Mouse (Mus musculus) ovary, postnatal 36 days (tissue): ENCODE measurements around the gene Gypa.

ENCODE experiments used
- DNase-seq: peaks from one replicate; pipeline ENCODE4 v3.0.0; 2022; ENCODE audit warnings: low spot score, mixed read lengths

Gene Gypa

DNA sequence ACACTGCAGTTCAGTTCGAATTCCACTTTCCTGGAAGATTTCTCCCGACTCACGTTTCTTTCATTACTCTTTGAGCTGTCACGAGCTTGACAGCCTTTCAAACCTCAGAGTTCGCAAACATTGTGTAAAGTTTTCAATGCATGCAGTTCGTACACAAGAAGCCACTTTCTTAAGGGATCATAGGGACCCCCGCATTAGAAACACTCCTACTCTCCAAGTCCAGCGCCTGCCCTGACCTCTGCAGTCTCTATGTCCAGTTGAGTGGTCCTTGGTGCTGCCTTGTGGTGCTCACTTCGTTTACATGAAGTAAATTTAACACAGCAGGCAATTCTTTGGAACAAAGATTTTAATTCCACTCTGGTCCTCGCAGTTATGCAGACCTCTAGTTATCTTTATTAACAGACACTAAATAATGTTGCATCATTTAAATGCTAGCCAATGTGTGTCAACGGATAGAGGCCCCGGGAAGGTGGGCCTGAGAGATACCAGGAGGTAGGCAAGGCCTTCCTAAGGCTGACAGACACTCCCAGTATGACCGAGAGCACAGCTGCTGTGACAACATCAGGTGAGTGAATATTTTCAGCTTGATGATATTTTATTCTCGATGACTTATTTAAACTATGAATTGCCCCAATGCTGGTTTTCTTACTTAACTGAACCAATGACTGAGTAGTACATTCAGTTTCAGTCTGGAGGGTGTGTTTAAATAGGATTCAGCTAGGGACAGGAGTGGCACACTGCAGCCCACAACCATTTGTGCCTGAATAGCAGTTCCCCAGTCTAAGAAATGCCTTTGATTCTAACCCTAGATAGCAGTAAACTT lies at the start of gene Gypa:
Gene Gypa (plus strand): TSS at position 259 of the 823 bp plus-strand sequence.
- no peak for DNase-seq

DNA sequence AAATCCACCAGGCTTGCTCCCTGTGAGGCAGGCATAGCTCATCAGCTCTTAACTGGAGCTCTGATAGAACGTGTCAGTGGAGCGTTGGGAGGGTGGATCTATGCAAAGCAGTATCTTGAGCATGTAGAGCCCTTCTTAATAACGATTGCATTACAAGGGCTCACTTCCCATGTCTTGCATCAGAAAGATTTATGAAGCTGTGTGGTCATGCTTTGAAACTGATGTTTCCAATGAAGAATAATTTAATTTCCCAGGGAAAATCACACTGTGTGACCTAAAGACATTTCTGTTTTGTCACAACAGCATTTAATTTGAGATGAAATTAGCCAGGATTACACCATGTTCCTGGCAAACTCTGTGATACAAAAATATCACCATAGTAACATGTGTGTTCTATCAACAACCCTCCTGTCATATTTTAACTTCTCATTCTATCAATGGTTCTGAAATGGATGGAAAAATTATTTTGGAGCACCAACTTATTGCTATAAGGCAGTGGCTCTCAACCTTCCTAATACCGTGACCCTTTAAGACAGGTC lies 49.0 kb upstream of the Gypa start:
- no peak for DNase-seq

DNA sequence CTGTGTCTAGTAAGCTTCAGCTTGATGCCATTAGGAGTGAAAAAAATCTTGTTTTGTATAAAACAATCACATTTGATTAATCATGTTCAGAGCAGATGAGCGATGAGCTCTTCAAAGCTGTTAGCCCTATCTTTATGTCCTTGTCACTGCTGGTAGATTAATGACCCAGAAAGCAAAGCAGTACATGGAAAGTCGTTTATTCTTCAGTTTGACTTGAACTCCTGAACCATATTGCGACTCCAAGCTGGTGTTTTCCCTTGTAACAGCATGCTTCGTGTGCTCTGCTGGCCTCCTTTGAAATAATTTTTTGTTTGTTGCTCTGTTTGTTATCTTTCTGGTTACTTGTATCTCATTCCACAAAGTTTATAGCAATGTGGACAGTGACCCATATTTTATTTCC lies 46.4 kb upstream of the Gypa start:
- DNase-seq = no peak

DNA sequence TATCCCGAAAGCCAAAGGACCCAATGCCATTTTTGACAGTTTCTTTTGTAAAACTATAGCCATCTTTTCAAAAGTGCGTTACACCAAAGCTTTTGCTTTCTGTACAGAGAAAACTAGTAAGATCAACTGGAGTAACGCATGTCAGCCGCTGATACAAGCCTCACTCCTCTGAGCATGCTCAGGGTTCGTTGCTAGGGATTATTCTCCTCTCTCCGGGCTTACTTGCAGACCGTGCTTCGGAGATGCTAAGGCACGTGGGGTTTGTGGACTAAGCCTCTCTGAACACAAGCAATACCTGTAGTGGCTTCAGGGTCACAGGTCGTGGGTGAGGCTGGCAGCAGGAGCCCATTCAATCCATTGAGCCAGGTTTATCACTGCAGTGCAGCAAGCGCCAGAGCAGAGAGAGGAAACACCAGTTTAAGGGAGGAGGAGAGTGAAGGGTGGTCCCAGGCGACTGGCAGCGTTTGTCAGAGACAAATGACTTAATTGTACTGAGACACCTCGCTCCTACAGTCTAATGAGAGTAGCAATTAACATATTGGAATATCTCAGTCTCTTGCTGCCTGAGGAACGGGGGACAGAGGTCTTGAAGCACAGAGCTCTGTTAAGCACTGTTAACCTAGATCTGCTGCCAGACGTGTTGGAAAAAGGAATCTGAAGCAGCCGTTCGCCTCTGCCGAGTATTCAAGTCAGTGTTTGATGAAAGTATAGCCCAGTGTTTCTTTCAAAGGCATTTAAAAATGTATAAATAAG lies 41.5 kb upstream of the Gypa start:
- no peak for DNase-seq

DNA sequence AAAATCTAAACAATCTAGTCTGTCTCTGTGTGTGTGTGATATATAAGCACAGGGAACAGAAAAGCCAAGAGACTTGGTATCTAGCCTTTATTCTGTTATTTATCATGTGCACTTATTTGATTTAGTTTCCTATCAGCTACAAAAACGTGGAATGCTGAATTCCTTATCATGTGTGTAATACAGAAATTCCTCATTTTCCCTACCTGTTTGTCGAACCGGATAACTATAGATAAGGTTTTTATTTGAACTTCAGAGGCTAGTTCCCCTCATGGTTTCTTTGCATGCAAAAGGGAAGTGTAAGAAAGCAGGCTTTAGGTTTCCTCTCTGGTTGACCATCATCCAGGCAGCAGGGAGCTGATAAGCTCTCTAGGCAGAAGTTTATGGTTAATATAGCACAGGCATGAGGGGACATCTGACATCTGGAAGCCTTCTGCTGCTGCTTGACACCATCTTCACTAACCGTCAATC lies 30.1 kb upstream of the Gypa start:
- DNase-seq = no peak

DNA sequence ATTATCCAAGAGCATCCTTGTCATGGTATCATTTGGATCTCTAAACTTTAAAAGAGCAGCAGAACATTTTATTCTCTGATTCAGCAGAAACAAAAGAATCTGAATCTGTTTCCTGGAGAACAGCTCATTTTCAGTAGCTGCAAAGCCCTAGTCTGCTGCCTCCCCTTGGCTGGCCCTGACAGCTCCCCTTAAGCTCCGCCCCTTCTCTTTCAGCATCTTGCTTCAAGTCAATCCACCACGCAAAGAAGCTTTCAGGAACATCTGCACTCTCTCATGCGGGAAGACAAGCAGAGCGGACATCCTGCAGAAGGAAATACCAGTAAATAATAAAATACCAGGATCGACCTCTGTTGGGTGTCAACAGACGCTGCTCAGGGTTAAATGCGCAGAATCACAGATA lies 18.6 kb upstream of the Gypa start:
- no peak for DNase-seq

DNA sequence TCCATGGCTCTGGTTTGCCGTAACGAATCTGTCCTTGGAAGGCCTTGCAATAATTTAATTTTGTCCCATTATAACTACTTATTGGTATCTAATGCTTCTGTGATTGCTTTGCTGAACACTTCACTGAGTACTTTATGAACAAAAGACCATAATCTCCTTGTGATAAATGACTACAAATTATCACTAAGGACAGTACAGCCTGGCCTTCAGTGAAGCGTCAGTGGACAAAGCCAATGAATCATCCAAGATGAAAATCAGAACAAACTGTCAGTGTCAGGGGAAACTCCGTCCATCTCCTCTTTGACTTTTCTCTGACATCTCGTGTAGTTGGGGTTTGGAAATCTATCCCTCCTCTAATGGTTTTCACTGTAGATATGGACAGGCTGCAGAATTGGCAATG lies 15.4 kb upstream of the Gypa start:
- DNase-seq = no peak

DNA sequence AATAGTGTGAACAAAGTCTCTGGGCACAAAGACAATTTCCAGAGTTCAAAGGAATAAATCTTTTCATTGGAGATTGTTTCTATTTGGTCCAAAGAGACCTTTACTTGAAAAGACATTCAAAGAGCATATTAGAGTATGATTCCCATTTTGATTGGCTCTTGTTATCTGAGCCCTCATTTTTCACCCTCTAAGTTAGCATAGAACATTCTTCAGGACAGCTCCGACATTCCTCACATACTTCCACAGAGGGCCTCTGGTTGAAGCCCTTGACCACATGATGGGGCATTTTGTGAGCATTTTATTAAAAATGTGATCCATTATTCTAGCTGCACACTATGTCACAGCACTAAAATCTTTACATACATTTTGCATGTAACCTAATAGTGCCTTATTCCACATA lies 14.5 kb upstream of the Gypa start:
- DNase-seq = no peak

DNA sequence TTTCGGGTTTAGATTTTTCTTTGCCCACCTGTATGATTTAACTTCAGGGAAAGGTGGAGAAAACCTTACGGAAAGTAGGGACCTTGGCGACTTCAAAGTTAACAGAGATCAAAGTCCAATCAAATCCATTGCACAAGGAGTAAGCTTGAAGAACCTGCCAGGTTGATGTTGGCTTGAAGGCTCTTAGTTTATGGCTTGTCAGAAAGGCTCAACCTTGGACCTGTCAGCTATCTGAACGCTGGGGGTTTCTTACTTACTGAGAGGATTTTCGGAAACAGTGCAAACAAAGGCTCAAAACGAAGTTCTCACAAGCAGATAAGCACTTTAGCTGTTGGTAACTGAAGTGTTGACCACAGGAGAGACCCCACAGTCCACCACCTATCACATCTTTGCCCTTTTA lies 11.4 kb upstream of the Gypa start:
- no peak for DNase-seq

DNA sequence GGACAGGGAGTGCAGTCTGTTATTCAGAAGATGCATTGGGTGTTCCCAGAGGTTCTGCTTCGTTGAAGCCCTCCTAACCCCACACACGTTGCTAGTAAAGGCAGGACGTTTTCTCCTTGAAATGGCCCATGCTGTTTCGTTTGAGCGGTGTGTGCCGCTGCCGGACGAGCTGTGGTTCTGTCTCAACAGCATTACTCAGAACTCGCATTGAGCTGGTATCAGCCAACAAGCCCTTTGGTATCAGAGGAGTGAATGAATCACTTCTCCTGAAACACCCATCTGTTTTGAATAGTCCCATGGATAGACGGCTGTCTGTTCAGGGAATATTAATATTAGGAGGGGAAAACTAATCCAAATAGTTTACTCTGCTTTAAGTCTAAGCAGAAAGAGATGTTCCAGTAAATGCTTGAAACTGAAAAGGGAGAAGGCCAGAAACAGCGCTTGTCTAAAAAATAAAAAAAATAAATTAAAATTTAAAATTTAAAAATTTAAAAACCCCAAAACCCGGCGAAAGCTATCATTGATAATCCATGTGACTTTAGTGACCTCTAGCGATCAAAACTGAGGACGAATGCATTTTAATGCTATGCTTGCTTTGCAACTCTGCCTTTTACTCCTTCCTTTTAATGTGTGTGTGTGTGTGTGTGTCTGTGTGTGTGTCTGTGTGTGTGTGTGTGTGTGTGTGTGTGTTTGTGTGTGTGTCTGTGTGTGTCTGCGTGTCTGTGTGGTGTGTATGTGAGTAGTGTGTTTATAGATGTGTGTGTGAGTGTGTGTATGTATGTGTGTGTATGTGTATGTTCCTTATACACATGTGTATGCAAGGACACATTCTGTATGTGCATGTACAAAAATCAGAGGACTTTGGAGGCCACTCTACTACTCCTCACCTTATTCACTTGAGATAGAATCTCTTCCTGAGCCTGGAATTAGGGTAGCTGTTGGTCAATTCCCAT lies 10.5 kb upstream of the Gypa start:
- peak; percentile 6 for DNase-seq

DNA sequence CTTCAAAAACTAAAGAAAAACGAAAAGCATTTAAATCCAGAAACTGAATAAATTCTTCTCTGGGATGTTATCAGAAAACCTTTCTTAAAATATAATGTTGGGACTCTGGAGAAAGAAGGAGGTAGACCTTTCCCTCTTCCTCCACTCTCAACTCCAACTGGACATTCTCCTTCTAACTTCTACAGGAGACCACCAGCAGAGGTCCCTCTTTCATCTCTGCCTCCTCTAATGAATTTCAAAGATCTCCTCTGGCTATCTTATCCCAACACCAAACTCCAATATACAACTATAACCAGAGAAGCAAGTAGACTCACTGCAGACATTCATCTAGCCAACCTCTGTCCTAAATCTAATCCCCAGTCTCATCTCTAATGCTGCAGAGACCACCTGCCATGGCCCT lies 2.0 kb upstream of the Gypa start:
- DNase-seq = no peak

DNA sequence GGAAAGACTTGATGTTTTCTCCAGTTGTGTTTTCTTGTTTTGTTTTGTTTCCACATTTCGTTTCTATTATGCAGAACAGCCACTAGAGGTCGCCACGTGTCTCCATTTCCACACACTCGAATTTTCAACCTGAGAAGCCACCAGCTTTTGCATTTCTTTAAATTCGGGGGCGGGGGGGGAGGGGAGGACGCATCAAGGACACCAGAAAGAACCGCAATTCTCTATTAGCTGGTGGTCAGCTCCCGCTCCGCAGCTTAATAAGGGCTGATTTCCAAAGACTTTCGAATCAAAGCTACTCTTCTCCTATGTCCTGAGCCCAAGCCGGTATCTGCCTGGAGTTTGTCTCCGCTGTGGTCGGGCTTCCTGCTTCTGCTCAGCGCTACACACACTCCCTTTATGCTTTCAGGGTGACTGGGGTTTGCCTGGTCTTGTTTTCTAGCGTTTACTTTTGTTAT lies 567 bp upstream of the Gypa start:
- DNase-seq = peak; percentile 41

DNA sequence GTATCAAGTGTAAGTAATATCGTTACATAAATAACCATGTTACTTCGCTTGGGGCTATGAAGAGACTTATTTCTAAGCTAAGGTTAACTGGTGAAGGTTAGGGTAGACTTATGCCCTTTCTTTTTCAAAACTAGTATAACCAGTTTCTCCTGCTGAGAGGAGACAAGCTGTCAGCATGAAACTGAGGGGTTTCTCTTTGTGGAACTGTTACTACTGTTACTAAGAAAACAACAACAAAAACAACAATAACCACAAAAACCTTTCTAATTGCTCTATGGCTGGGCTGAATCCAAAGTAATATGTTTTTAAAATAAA lies 722 bp downstream of the Gypa start:
- no peak for DNase-seq

DNA sequence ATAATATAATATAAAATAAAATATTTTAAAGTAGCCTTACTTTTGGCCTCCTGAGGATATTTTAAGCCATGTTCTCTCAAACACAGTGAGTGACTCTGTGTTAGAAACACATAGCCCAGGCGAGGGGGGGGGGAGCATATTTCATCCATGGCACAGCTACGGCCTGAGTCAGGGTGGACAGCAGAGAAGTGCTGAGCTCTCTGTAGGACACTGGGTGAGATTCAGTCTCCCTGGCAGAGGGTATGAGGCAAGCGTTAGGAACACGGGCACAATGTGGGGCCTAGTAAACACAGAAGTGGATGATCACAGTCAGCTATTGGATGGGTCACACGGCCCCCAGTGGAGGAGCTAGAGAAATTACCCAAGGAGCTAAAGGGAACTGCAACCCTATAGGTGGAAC lies 1.2 kb downstream of the Gypa start:
- DNase-seq = no peak

DNA sequence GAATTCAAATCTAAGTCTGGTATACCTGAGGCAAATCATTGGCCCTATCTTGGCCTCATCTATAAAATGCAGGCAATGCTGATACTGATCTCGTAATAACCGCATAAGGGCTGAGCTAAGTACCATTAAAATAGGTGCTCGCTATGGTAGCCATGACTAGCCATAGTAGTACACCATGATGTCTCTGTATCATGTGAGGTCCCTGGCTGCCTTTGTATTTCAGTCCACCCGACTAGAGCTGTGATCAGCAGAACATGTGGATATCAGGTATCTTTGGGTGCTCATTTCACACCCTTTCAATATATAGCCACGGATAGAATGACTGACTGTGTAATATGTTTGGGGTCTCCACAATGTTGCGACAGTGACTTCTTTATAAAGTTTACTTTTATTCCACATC lies 1.9 kb downstream of the Gypa start:
- DNase-seq = no peak

DNA sequence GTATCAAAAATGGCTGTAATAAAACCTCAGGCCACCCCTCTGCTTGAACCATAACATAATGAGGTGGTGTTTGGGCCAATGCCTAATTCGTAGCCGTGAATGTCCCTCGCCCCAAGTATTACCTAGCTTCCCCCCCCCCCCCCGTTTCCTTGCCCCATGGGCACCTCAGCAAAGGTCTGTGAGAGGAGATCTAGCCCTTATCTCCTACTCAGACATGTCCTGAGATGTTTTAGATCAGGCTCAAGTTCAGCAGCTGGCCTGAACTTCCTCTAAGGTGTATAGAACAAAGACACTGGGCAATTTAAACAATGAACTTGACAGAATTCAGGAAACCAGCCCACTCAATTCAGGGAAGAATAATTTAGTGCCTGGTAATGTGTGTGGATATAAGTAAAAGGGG lies 3.7 kb downstream of the Gypa start:
- DNase-seq = no peak

DNA sequence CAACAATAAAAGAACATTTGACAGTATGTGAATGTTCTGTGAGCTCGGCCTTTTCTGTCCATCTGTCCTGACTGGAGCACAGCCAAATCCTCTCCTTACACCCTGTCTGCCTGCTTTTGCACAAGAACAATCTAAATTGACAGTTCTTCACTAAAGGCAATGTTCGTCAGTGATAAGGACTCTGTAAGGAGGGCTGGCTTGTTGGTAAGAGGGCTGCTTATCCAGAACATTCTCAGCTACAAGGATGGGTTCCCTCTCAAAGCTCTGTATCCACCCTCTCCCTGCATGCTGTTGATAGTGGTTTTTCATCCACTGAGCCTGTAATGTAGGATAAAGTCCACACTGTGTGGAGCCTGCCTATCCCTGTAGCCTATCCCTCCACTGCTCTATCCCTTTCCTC lies 6.7 kb downstream of the Gypa start:
- no peak for DNase-seq

DNA sequence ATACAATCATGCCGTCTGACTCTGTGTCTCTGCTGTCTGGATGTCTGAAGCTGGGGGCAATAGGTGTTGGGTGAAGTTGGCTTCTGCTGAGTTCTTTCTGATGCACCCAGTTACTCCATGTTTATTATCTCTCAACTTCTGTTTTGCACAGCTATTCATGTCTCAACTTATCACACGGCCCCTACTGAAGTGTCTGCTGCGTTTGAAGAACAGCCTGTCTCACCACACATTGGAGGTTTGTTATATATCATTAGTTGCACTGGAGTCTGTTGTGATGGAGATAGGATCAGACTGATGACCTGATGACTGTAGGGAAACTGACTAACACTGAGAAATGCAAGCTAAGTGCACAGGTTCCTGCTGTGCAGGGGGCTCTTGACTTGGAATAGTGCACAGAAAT lies 7.2 kb downstream of the Gypa start:
- no peak for DNase-seq

DNA sequence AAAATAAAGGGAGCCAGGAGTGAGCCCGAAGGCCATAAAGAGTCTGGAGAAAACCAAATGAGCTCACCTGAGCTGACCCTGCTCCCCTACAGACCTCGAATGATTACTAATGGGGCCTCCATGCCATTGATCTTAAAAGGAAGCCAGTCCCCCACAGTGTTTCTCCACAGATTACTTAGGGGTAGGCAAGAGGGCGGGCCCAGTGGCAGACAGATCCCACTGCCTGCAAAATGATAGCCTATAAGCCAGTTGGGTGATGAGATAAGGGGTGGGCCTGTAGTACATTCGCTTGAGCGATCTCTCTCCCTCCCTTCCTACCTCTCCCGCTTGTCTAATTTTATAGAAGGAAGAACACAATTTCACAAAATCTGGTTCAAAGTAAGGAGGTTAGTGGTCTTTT lies 7.7 kb downstream of the Gypa start:
- no peak for DNase-seq

DNA sequence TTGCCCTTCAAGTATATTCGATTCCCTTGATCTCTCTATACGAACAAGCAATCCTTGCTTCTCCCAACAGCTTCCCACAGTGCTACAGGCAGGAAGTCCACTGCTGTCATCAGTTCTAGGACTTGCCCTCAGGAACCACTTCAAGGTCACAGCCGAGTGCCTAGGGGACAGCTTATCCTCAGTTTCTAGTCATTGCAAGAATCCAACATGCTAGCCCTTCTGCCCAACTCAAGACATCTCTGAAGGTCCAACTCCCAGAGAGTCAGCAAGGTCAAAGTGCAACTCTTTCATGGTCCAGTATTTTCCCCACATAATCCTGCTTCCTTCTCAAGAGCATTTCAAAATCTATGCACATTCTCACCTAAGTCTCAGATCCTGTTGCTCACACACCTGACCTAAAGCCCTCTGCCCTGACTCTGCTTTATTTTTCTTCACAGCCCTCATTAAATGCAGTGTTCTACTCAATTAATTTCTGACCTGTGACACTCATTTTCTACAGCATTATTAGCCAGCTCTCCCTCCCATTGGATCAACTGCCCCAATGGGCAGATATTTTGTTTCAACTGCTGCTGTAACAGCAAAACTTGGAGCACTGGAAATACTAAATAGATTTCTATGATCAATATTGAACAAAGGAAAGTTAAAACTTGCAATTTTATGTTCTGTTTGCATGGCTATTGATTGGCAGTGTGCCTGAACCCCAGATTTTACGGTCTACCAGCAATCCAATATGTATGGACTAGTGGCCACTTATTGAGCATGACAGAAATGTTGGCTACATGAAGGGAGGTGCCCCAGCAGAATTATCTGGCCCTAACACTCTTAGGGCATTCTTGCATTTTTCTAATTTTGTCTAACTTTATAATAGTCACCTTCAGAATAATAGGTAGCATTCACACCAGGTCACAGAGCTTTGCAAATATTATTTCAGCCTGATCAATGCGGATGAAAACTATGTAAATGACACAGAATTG lies 33.1 kb downstream of the Gypa start:
- no peak for DNase-seq

DNA sequence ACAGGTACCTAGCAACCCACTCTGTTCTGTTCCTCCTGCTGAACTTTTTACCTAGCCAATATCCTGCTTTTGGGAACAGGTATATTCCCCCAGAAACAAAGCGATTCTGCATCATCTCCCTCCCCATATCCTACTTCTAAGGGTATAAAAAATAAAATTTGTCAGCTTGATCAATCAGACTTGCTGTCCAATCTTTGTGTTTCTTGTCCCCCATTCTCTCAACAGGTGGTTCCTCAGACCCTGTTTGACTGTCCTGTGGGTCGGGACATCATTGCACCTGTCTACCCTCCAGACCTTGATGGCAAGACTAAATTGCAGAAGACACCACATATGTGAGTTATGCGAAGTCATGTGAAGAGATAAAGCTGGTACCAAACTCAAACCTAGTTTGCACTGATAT lies 48.3 kb downstream of the Gypa start:
- DNase-seq = no peak
